Mouse (Mus musculus): ENCODE measurements at regions not wholly inside any gene's neighbourhood (a gene's known extent, or its start where the extent isn't known, plus 50 kb on each side); places are given as distances from the start of the nearest gene placed in this dataset.

- ATAC-seq (ENCODE audit: low read depth), result no peak
- Histone ChIP-seq H3K27ac (ENCODE audit: low read depth, low read length) (no peak overlapping the region), H3K27me3 (ENCODE audit: control insufficient read depth, insufficient read depth, low read length) (no peaks in the 10 kb centered on the region), H3K4me3 (ENCODE audit: low read depth, low read length) (no peak overlapping the region), H3K4me1 (ENCODE audit: control insufficient read depth, insufficient read depth, low read length) (no peaks in the 10 kb centered on the region), H3K4me2 (ENCODE audit: low read depth, low read length) (no peak overlapping the region), H3K9me3 (ENCODE audit: control insufficient read depth, low read length) (no peaks in the 10 kb centered on the region), H3K36me3 (ENCODE audit: control insufficient read depth, insufficient read depth, low read length) (no peaks in the 10 kb centered on the region), H3K9ac (replicated peaks; ENCODE audit: low read depth, low read length) (no peak overlapping the region)
- 76% methylated on average over 2 of the region's 2 CpGs for WGBS
Measured at GRCm38 (mm10) chrX:166783377-166783776, 197.9 kb upstream of the Egfl6 start.

- no peak overlapping the region for H3K27ac ChIP-seq (ENCODE audit: low read depth, low read length)
- no peak overlapping the region for H3K4me3 ChIP-seq (ENCODE audit: low read depth, low read length)
- no peaks in the 10 kb centered on the region for H3K27me3 ChIP-seq (ENCODE audit: control insufficient read depth, insufficient read depth, low read length)
- H3K36me3 ChIP-seq (ENCODE audit: control insufficient read depth, insufficient read depth, low read length), result no peaks in the 10 kb centered on the region
- no peak overlapping the region for H3K9ac ChIP-seq (replicated peaks; ENCODE audit: low read depth, low read length)
- WGBS, result 55% methylated on average over 6 of the region's 6 CpGs
- no peak overlapping the region for H3K4me2 ChIP-seq (ENCODE audit: low read depth, low read length)
- no peaks in the 10 kb centered on the region for H3K4me1 ChIP-seq (ENCODE audit: control insufficient read depth, insufficient read depth, low read length)
- no peaks in the 10 kb centered on the region for H3K9me3 ChIP-seq (ENCODE audit: control insufficient read depth, low read length)
- peak; percentile 83; the same call in 1 of the 2 replicates for ATAC-seq (ENCODE audit: low read depth)
Measured at GRCm38 (mm10) chrX:166779334-166780092, 194.0 kb upstream of the Egfl6 start.

- Histone ChIP-seq H3K4me3 (ENCODE audit: low read depth, low read length) (no peak overlapping the region), H3K27ac (ENCODE audit: low read depth, low read length) (no peak overlapping the region), H3K4me2 (ENCODE audit: low read depth, low read length) (no peak overlapping the region), H3K9me3 (ENCODE audit: control insufficient read depth, low read length) (no peaks in the 10 kb centered on the region), H3K9ac (replicated peaks; ENCODE audit: low read depth, low read length) (no peak overlapping the region), H3K4me1 (ENCODE audit: control insufficient read depth, insufficient read depth, low read length) (no peaks in the 10 kb centered on the region), H3K27me3 (ENCODE audit: control insufficient read depth, insufficient read depth, low read length) (no peaks in the 10 kb centered on the region), H3K36me3 (ENCODE audit: control insufficient read depth, insufficient read depth, low read length) (no peaks in the 10 kb centered on the region)
- no peak for ATAC-seq (ENCODE audit: low read depth)
- WGBS, result 16% methylated on average over 6 of the region's 6 CpGs
Measured at GRCm38 (mm10) chrX:166773408-166773854, 187.9 kb upstream of the Egfl6 start.

DNA sequence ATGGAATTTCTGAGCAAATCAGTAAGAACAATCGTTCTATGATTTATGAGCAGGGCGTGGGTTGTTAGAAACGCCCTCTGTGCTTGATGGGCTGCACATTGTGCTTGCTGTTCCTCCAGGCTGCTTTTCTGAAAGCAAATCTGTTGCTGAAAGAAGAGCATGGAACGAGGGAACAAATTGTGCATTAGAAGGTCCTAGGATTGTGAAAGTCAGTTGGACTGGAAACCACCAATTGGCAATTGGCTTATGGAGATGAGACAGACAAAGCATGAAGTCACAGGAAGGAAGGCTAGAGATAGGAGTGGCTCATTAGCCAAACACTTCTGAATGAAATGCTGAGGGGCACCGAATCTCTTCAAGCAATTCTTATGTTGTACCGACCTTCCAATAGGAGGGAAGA, 181.5 kb upstream of the Egfl6 start:
- H3K36me3 ChIP-seq (ENCODE audit: control insufficient read depth, insufficient read depth, low read length), result no peaks in the 10 kb centered on the region
- ATAC-seq (ENCODE audit: low read depth), result no peak
- no peak overlapping the region for H3K4me3 ChIP-seq (ENCODE audit: low read depth, low read length)
- H3K9me3 ChIP-seq (ENCODE audit: control insufficient read depth, low read length), result no peaks in the 10 kb centered on the region
- no peaks in the 10 kb centered on the region for H3K27me3 ChIP-seq (ENCODE audit: control insufficient read depth, insufficient read depth, low read length)
- H3K27ac ChIP-seq (ENCODE audit: low read depth, low read length), result no peak overlapping the region
- WGBS, result 65% methylated on average over 6 of the region's 6 CpGs
- no peak overlapping the region for H3K4me2 ChIP-seq (ENCODE audit: low read depth, low read length)
- H3K9ac ChIP-seq (replicated peaks; ENCODE audit: low read depth, low read length), result no peak overlapping the region
- H3K4me1 ChIP-seq (ENCODE audit: control insufficient read depth, insufficient read depth, low read length), result no peaks in the 10 kb centered on the region

DNA sequence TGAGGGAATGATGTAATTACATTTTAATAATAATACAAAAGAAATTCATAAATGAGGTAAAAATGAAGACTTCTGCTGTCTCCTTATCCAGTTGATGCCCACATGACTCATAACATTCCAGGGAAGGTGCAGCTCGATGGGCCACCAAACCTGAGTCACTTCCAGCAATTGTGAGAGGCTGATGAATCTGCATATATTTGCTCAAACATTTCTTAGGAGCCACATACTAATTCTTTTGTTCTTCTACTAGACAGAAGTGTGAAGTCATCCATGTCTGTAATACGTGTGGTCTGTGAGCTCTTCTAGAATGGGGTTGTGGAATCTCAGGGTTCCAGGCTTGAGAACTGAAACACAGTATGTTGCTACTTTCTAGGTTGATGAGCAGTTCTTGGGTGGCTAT, 180.1 kb upstream of the Egfl6 start:
- WGBS, result 80% methylated on average over 2 of the region's 2 CpGs

GRCm38 (mm10) chrX:166762098-166762497, 176.6 kb upstream of the Egfl6 start:
- Histone ChIP-seq H3K27me3 (ENCODE audit: control insufficient read depth, insufficient read depth, low read length) (no peaks in the 10 kb centered on the region), H3K4me3 (ENCODE audit: low read depth, low read length) (no peak overlapping the region), H3K27ac (ENCODE audit: low read depth, low read length) (no peak overlapping the region), H3K36me3 (ENCODE audit: control insufficient read depth, insufficient read depth, low read length) (no peaks in the 10 kb centered on the region), H3K9ac (replicated peaks; ENCODE audit: low read depth, low read length) (no peak overlapping the region), H3K4me1 (ENCODE audit: control insufficient read depth, insufficient read depth, low read length) (no peaks in the 10 kb centered on the region), H3K4me2 (ENCODE audit: low read depth, low read length) (no peak overlapping the region), H3K9me3 (ENCODE audit: control insufficient read depth, low read length) (no peaks in the 10 kb centered on the region)
- WGBS, result 84% methylated on average over 2 of the region's 2 CpGs
- ATAC-seq (ENCODE audit: low read depth), result no peak

More for the DNA sequence above, 180.1 kb upstream of the Egfl6 start:
- ATAC-seq (ENCODE audit: low read depth), result no peak
- no peaks in the 10 kb centered on the region for H3K9me3 ChIP-seq (ENCODE audit: control insufficient read depth, low read length)
- H3K4me2 ChIP-seq (ENCODE audit: low read depth, low read length), result no peak overlapping the region
- H3K4me3 ChIP-seq (ENCODE audit: low read depth, low read length), result no peak overlapping the region
- H3K4me1 ChIP-seq (ENCODE audit: control insufficient read depth, insufficient read depth, low read length), result no peaks in the 10 kb centered on the region
- H3K9ac ChIP-seq (replicated peaks; ENCODE audit: low read depth, low read length), result no peak overlapping the region
- H3K27ac ChIP-seq (ENCODE audit: low read depth, low read length), result no peak overlapping the region
- H3K27me3 ChIP-seq (ENCODE audit: control insufficient read depth, insufficient read depth, low read length), result no peaks in the 10 kb centered on the region
- H3K36me3 ChIP-seq (ENCODE audit: control insufficient read depth, insufficient read depth, low read length), result no peaks in the 10 kb centered on the region

DNA sequence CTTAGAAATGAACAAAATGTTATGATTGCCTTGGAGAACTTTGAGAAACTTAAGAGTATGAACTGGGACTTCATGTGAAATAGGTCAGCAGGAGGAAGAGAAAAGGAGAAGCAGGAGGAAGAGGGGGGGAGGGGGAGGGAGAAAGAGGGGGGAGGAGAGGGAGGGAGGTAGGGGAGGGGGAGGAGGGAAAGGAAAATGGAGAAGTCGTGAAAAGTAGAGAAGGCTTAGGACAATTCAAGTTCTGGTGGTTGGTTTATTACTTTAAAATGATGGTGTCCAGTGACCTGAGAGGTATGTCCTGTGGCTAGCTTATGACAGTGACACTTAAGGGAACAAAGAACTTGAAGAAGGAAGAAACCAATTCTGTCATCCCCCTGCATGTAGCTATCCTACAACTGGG, 171.6 kb upstream of the Egfl6 start:
- Histone ChIP-seq H3K4me3 (ENCODE audit: low read depth, low read length) (no peak overlapping the region), H3K27me3 (ENCODE audit: control insufficient read depth, insufficient read depth, low read length) (no peaks in the 10 kb centered on the region), H3K27ac (ENCODE audit: low read depth, low read length) (no peak overlapping the region), H3K36me3 (ENCODE audit: control insufficient read depth, insufficient read depth, low read length) (no peaks in the 10 kb centered on the region), H3K9ac (replicated peaks; ENCODE audit: low read depth, low read length) (no peak overlapping the region), H3K4me2 (ENCODE audit: low read depth, low read length) (no peak overlapping the region), H3K9me3 (ENCODE audit: control insufficient read depth, low read length) (no peaks in the 10 kb centered on the region), H3K4me1 (ENCODE audit: control insufficient read depth, insufficient read depth, low read length) (no peaks in the 10 kb centered on the region)
- WGBS, result 35% methylated on average over 1 of the region's 1 CpGs
- ATAC-seq (ENCODE audit: low read depth), result no peak

- no peaks in the 10 kb centered on the region for H3K9me3 ChIP-seq (ENCODE audit: control insufficient read depth, low read length)
- H3K27ac ChIP-seq (ENCODE audit: low read depth, low read length), result no peak overlapping the region
- no peaks in the 10 kb centered on the region for H3K4me1 ChIP-seq (ENCODE audit: control insufficient read depth, insufficient read depth, low read length)
- no peak for ATAC-seq (ENCODE audit: low read depth)
- H3K9ac ChIP-seq (replicated peaks; ENCODE audit: low read depth, low read length), result no peak overlapping the region
- H3K27me3 ChIP-seq (ENCODE audit: control insufficient read depth, insufficient read depth, low read length), result no peaks in the 10 kb centered on the region
- H3K4me3 ChIP-seq (ENCODE audit: low read depth, low read length), result no peak overlapping the region
- WGBS, result 90% methylated on average over 3 of the region's 3 CpGs
- no peaks in the 10 kb centered on the region for H3K36me3 ChIP-seq (ENCODE audit: control insufficient read depth, insufficient read depth, low read length)
- H3K4me2 ChIP-seq (ENCODE audit: low read depth, low read length), result no peak overlapping the region
Measured at GRCm38 (mm10) chrX:166754967-166755654, 169.6 kb upstream of the Egfl6 start.

DNA sequence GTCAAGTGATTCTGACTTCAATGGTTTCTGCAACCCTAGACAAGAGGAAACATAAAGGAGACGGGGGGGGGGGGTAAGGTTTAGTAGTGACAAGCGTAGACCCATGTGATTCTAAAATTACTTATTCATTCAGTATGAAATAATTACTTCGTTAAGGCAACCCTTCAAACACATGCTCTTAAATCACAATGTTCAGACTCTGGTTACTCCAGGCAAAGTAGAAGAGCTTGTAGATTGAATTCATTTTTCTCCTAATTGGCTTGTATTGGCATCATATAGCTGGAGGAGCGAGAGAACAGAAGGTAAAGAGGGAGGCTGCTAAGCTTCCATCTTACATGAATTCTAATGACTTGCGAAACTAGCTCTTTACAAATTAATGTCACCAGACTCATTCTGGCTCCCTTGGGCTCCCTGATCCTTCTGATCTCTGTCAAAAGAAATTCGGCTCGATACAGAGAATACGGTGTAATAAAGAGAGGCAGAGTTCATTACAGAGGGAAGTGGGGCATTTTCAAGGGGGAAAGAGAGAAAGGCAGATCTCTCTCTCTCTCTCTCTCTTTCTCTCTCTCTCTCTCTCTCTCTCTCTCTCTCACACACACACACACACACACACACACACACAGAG, 163.6 kb upstream of the Egfl6 start:
- Histone ChIP-seq H3K9me3 (ENCODE audit: control insufficient read depth, low read length) (no peaks in the 10 kb centered on the region), H3K4me1 (ENCODE audit: control insufficient read depth, insufficient read depth, low read length) (no peaks in the 10 kb centered on the region), H3K4me3 (ENCODE audit: low read depth, low read length) (no peak overlapping the region), H3K9ac (replicated peaks; ENCODE audit: low read depth, low read length) (no peak overlapping the region), H3K36me3 (ENCODE audit: control insufficient read depth, insufficient read depth, low read length) (no peaks in the 10 kb centered on the region), H3K27me3 (ENCODE audit: control insufficient read depth, insufficient read depth, low read length) (no peaks in the 10 kb centered on the region), H3K4me2 (ENCODE audit: low read depth, low read length) (no peak overlapping the region), H3K27ac (ENCODE audit: low read depth, low read length) (no peak overlapping the region)
- ATAC-seq (ENCODE audit: low read depth), result no peak
- WGBS, result 66% methylated on average over 8 of the region's 8 CpGs
